Mouse (Mus musculus) hindbrain, embryonic 13.5 days (tissue): ENCODE measurements around the gene Mmp25. TPM values are rescaled to one million over a fixed set of nuclear protein-coding genes. Genes with fewer than 3 reads are reported as not detected.

Experiments used
- ATAC-seq: fragments of 200-750 bp; cut with Nextera tagmentation; 2 replicates; pipeline ENCODE4 v1.8.0; 2017; ENCODE audit warnings: moderate TSS enrichment; ENCODE audit not compliant: low FRiP score
- H3K27ac ChIP-seq: fragments of 300-500 bp; sonication (generic); 2 replicates; pipeline ENCODE4 v1.5.1; 2015; ENCODE audit warnings: inconsistent platforms, mild to moderate bottlenecking, moderate library complexity
- H3K27me3 ChIP-seq: fragments of 300-500 bp; sonication (generic); 2 replicates; pipeline ENCODE4 v1.6.1; 2015; ENCODE audit warnings: mild to moderate bottlenecking, inconsistent platforms
- H3K36me3 ChIP-seq: fragments of 300-500 bp; sonication (generic); 2 replicates; pipeline ENCODE4 v1.6.1; 2015; ENCODE audit warnings: mild to moderate bottlenecking, inconsistent platforms
- H3K4me1 ChIP-seq: fragments of 300-500 bp; sonication (generic); replicated peaks from 2 replicates; pipeline ENCODE4 v1.6.1; 2015; ENCODE audit warnings: inconsistent platforms
- H3K4me2 ChIP-seq: fragments of 300-500 bp; sonication (generic); 2 replicates; pipeline ENCODE4 v1.6.1; 2015; ENCODE audit warnings: inconsistent platforms, mild to moderate bottlenecking, moderate library complexity
- H3K4me3 ChIP-seq: fragments of 300-500 bp; sonication (generic); 2 replicates; pipeline ENCODE4 v1.5.1; 2015; ENCODE audit warnings: mild to moderate bottlenecking, inconsistent platforms
- H3K9ac ChIP-seq: fragments of 300-500 bp; sonication (generic); 2 replicates; pipeline ENCODE4 v1.6.1; 2015; ENCODE audit warnings: mild to moderate bottlenecking, inconsistent platforms
- H3K9me3 ChIP-seq: fragments of 300-500 bp; sonication (generic); 2 replicates; pipeline ENCODE4 v1.6.1; 2016; ENCODE audit warnings: inconsistent platforms
- WGBS: fragments of 180-500 bp; shearing (Covaris S2); methylation state at CpG from one replicate; pipeline ENCODE4 v1.1.7; 2015; 5-methylcytosine and 5-hydroxymethylcytosine counted together
- polyA plus RNA-seq: library from polyadenylated mRNA; unstranded; fragments of >200 nt; fragmentation: Nextera tagmentation; extraction: Ambion mirVana; gene quantifications from 2 replicates; pipeline ENCODE4 v1.2.1, GENCODE M21; 2015

Mmp25 gene
- polyA plus RNA-seq, 1 experiment from 2014 or later = 1.7 TPM

- WGBS = 6% methylated on average over 27 of the region's 27 CpGs
- Histone ChIP-seq H3K36me3 (no peaks in the 10 kb centered on the region), H3K4me1 (peaks cover 8% of the 10 kb centered on the region; the same call in 1 of the 2 replicates), H3K4me2 (no peak within 1 kb of the TSS), H3K9ac (no peak within 1 kb of the TSS), H3K27me3 (peaks cover 61% of the 10 kb centered on the region), H3K4me3 (0 out of 2 replicates have a peak within 1 kb of the TSS, but pooled peaks have one; percentile 5), H3K27ac (no peak within 1 kb of the TSS), H3K9me3 (no peaks in the 10 kb centered on the region)
- no peak for ATAC-seq
Measured at GRCm38 (mm10) chr17:23660117-23660875, 15.2 kb upstream of the Mmp25 start, which contains the start of gene Bicdl2. Gene Bicdl2 (plus strand): TSS chr17:23660506.

DNA sequence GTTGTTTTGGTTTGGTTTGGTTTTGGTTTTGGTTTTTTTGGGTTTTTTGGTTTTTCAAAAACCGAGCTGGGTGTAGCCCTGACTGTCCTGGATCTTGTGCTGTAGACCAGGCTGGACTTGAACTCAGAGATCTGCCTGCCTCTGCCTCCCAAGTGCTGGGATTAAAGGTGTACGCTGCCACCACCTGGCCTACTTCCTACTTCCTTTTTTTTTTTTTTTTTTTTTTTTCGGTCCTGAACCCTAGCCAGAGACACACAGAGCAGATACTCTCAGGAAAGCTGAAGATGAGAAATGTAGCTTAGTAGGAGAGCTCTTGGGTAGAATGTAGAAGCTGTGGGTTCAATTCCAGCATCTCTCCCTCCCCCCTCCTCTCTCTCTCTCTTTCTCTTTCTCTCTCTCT is 13.4 kb upstream of the Mmp25 start:
- H3K4me3 ChIP-seq = no peak overlapping the region
- no peak overlapping the region for H3K9ac ChIP-seq
- no peak overlapping the region for H3K4me2 ChIP-seq
- peaks cover 62% of the 10 kb centered on the region for H3K27me3 ChIP-seq
- no peak overlapping the region for H3K27ac ChIP-seq
- ATAC-seq = no peak
- H3K36me3 ChIP-seq = no peaks in the 10 kb centered on the region
- peaks cover 8% of the 10 kb centered on the region; the same call in 1 of the 2 replicates for H3K4me1 ChIP-seq
- 84% methylated on average over 3 of the region's 3 CpGs for WGBS
- no peaks in the 10 kb centered on the region for H3K9me3 ChIP-seq

DNA sequence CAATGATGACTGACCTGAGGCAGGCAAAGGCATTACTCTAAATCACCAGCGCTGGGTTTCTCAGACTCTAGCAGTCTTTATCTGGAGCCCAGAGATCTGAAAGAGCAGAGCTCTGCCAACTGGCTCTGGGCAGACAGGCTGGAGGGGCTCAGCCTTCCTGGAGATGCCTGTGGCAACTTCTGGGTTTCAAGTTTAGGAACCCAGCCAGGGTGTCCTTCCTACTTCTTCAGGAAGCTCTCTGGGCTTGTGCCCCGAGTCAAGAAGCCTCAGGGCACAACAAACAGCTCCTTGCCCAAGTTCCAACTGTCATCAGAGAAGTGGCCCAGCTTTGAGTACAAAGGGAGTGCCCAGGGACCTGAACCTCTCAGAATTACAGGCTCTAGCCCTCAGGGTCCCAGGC is 9.3 kb upstream of the Mmp25 start:
- Histone ChIP-seq H3K27ac (no peak overlapping the region), H3K4me3 (no peak overlapping the region), H3K4me2 (no peak overlapping the region), H3K36me3 (no peaks in the 10 kb centered on the region), H3K27me3 (peaks cover 22% of the 10 kb centered on the region), H3K9ac (no peak overlapping the region), H3K9me3 (no peaks in the 10 kb centered on the region), H3K4me1 (no peaks in the 10 kb centered on the region)
- 72% methylated on average over 2 of the region's 2 CpGs for WGBS
- ATAC-seq = no peak

GRCm38 (mm10) chr17:23654001-23654400 is 8.9 kb upstream of the Mmp25 start:
- no peak overlapping the region for H3K27ac ChIP-seq
- no peaks in the 10 kb centered on the region for H3K36me3 ChIP-seq
- no peaks in the 10 kb centered on the region for H3K4me1 ChIP-seq
- no peak overlapping the region for H3K4me2 ChIP-seq
- ATAC-seq = no peak
- no peaks in the 10 kb centered on the region for H3K9me3 ChIP-seq
- peaks cover 18% of the 10 kb centered on the region for H3K27me3 ChIP-seq
- WGBS = 69% methylated on average over 6 of the region's 6 CpGs
- H3K4me3 ChIP-seq = no peak overlapping the region
- H3K9ac ChIP-seq = no peak overlapping the region

- H3K27me3 ChIP-seq = peaks cover 15% of the 10 kb centered on the region; the same call in 1 of the 2 replicates
- H3K9me3 ChIP-seq = no peaks in the 10 kb centered on the region
- no peak overlapping the region for H3K4me2 ChIP-seq
- H3K4me1 ChIP-seq = no peaks in the 10 kb centered on the region
- WGBS = 85% methylated on average over 2 of the region's 2 CpGs
- no peaks in the 10 kb centered on the region for H3K36me3 ChIP-seq
- no peak overlapping the region for H3K4me3 ChIP-seq
- no peak for ATAC-seq
- H3K9ac ChIP-seq = no peak overlapping the region
- no peak overlapping the region for H3K27ac ChIP-seq
Measured at GRCm38 (mm10) chr17:23653324-23653723, 8.2 kb upstream of the Mmp25 start.

GRCm38 (mm10) chr17:23651363-23651762 is 6.3 kb upstream of the Mmp25 start:
- ATAC-seq = no peak
- Histone ChIP-seq H3K9ac (no peak overlapping the region), H3K4me3 (no peak overlapping the region), H3K9me3 (no peaks in the 10 kb centered on the region), H3K4me1 (no peaks in the 10 kb centered on the region), H3K4me2 (no peak overlapping the region), H3K27ac (no peak overlapping the region), H3K27me3 (peaks cover 18% of the 10 kb centered on the region), H3K36me3 (no peaks in the 10 kb centered on the region)
- 89% methylated on average over 6 of the region's 6 CpGs for WGBS

- Histone ChIP-seq H3K4me1 (peaks cover 11% of the 10 kb centered on the region), H3K9ac (no peak overlapping the region), H3K36me3 (no peaks in the 10 kb centered on the region), H3K4me2 (no peak overlapping the region), H3K4me3 (no peak overlapping the region), H3K27ac (no peak overlapping the region), H3K27me3 (peaks cover 56% of the 10 kb centered on the region), H3K9me3 (no peaks in the 10 kb centered on the region)
- WGBS = 31% methylated on average over 10 of the region's 10 CpGs
- ATAC-seq = no peak
Measured at GRCm38 (mm10) chr17:23645894-23646293, 817 bp upstream of the Mmp25 start.

DNA sequence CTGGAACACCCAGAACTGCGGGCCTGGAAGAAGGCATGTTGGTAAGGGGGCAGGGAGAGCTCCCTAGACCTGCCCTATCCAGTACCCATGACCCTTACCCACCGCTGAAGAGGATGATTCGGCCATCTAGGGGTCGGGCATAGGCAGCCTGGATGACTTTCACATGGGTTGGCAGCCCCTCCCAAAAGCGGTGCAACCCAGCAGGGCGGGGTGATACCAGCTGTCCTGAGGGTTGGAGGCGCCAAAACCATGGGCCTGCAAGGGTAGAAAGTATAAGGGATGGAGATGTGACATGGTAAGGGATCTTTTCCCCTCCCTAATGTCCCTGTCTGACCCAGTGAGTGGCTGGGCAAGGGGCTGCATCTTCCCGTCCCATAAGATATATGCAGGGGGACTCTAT is 13.8 kb downstream of the Mmp25 start:
- Histone ChIP-seq H3K4me2 (no peak overlapping the region), H3K36me3 (no peaks in the 10 kb centered on the region), H3K4me1 (no peaks in the 10 kb centered on the region), H3K27me3 (peaks cover 5% of the 10 kb centered on the region; the same call in 1 of the 2 replicates), H3K4me3 (no peak overlapping the region), H3K9ac (no peak overlapping the region), H3K9me3 (no peaks in the 10 kb centered on the region), H3K27ac (no peak overlapping the region)
- ATAC-seq = 0 out of 2 replicates have a peak, but pooled peaks have one; percentile 22
- 92% methylated on average over 8 of the region's 8 CpGs for WGBS

DNA sequence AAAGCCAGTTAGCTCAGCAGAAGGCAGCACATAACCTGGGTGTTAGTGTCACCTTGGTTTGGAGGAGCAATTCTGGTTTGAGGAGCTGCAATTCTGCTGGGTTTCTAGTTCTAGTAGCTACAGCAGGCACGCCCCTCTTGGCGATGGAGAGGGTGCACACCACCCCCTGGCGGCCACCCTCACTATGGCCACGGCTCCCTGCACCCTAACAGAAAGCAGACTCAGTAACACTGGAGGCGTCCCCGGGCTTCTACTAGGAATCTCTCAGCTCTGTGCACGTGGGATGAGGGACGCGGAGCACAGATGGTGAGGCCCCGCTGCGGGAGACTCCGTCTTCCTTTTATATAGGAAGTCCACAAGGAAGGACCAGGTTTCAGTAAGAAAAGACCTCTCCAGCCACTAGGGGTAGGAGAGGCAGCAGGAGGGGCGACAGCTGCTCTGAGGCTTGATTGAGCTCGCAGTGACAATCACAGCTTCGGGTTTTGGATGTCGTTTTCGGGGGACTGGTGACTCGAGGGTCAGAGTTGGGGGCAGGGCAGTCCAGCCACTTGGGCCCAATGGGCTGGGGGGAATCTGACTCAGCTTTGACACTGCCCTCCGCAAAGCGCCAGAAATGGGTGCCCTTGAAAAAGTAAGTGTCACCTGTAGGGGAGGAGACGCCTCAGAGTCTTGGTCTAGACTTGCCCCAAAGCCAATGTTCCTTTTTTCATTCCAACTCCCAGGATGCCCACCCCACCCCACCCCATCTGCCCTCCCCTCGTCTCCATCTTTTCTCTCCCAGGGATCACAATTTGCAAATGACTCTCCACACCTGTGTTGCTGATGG is 14.7 kb downstream of the Mmp25 start:
- peak; percentile 85 for ATAC-seq
- H3K9ac ChIP-seq = peak overlapping the region; percentile 46; the same call in 1 of the 2 replicates
- peak overlapping the region; percentile 15; the same call in 1 of the 2 replicates for H3K4me3 ChIP-seq

DNA sequence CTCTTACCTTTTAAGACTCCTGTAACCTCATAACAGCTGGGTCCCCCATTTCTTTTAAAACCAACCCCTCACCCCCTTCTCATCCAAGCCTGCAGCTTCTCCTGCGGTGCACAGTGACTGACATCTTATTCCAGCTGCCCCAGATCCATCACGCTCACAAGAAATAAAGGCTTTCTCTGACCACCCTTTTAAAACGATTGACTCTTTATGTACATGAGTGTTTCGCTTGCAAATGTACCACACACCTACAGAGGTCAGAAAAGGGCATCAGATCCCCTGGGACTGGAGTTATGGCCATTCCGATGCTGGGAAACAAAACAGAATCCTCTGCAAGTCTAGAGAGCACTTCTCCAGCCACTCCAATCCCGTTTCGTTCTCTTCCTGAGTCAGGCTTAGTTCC is 17.3 kb downstream of the Mmp25 start:
- no peak overlapping the region for H3K4me2 ChIP-seq
- H3K9me3 ChIP-seq = no peaks in the 10 kb centered on the region
- H3K9ac ChIP-seq = no peak overlapping the region
- H3K4me3 ChIP-seq = no peak overlapping the region
- H3K4me1 ChIP-seq = no peaks in the 10 kb centered on the region
- H3K27ac ChIP-seq = no peak overlapping the region
- ATAC-seq = no peak
- H3K36me3 ChIP-seq = no peaks in the 10 kb centered on the region
- H3K27me3 ChIP-seq = no peaks in the 10 kb centered on the region
- WGBS = 34% methylated on average over 7 of the region's 7 CpGs

More for the DNA sequence above, 14.7 kb downstream of the Mmp25 start:
- Histone ChIP-seq H3K36me3 (no peaks in the 10 kb centered on the region), H3K27ac (no peak overlapping the region), H3K4me1 (no peaks in the 10 kb centered on the region), H3K9me3 (no peaks in the 10 kb centered on the region), H3K27me3 (peaks cover 5% of the 10 kb centered on the region; the same call in 1 of the 2 replicates), H3K4me2 (peak overlapping the region; percentile 46)
- WGBS = 16% methylated on average over 22 of the region's 22 CpGs

DNA sequence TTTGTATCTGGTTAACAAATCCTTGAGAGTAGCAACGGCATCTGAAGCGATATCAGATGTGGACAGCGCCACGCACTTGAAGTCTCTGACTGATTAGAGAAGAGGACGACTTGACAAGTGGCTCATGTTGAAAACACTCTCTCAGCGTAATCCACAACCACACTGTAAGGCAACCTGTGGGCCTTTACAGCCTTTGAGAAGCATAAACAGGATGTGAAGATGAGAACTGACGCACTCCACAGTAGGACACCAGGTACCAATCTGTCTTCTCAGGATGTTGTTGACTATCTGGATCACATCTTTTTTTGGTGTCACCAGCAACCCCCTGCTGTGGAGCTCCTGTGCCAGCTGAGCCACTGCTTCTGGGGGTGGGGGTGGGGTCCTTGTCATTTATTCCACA is 24.7 kb downstream of the Mmp25 start:
- 84% methylated on average over 7 of the region's 7 CpGs for WGBS
- ATAC-seq = no peak
- no peak overlapping the region for H3K9ac ChIP-seq

GRCm38 (mm10) chr17:23617087-23617486 is 28.0 kb downstream of the Mmp25 start:
- no peak overlapping the region for H3K9ac ChIP-seq
- 71% methylated on average over 9 of the region's 9 CpGs for WGBS
- no peaks in the 10 kb centered on the region for H3K9me3 ChIP-seq
- H3K27ac ChIP-seq = no peak overlapping the region
- no peak overlapping the region for H3K4me2 ChIP-seq
- H3K4me1 ChIP-seq = no peaks in the 10 kb centered on the region
- H3K36me3 ChIP-seq = no peaks in the 10 kb centered on the region
- no peaks in the 10 kb centered on the region for H3K27me3 ChIP-seq
- ATAC-seq = no peak
- no peak overlapping the region for H3K4me3 ChIP-seq

More for the DNA sequence above, 24.7 kb downstream of the Mmp25 start:
- no peak overlapping the region for H3K27ac ChIP-seq
- no peaks in the 10 kb centered on the region for H3K4me1 ChIP-seq
- no peaks in the 10 kb centered on the region for H3K9me3 ChIP-seq
- H3K36me3 ChIP-seq = no peaks in the 10 kb centered on the region
- no peak overlapping the region for H3K4me2 ChIP-seq
- H3K27me3 ChIP-seq = no peaks in the 10 kb centered on the region
- no peak overlapping the region for H3K4me3 ChIP-seq
